Mouse (Mus musculus) MEL-GATA-1-ER (cell line): ENCODE results near the gene Map3k13.
"Not testable (repeated sequence)": the region's sequence is repeated elsewhere in the genome, so short reads cannot be mapped to it uniquely, and the experiment has no call there.

Experiments used
- DNase-seq: peaks from one replicate; pipeline ENCODE4 v3.0.0-alpha.2; 2012; ENCODE audit warnings: low read depth; ENCODE audit errors: extremely low read depth

The Map3k13 gene

GRCm38 (mm10) chr16:21793875-21794696 is at the start of gene Map3k13:
Gene Map3k13, plus strand, starts transcription at chr16:21794346.
- DNase-seq: peak; percentile 78

- no peak for DNase-seq
Observed at GRCm38 (mm10) chr16:21758447-21758846, 35.7 kb upstream of the Map3k13 start.

DNA sequence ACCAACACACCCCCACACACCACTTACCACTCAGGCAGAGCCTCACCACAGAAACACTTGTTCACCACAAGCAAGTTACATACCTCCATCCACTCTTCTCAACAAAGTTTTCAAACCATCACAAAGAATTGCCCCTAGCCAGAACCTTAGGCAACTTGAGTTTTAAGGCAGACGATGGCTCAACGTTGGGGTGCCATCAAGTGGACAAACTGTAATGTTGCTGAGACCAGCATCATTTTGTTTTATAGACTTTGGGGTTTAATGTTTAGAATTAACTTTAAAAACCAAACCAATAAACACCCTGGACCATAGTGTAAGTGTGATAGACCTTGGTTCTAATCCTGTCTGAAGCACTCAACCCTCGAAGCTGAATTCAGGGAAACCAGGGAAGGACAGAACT is 25.9 kb upstream of the Map3k13 start:
- no peak for DNase-seq

DNA sequence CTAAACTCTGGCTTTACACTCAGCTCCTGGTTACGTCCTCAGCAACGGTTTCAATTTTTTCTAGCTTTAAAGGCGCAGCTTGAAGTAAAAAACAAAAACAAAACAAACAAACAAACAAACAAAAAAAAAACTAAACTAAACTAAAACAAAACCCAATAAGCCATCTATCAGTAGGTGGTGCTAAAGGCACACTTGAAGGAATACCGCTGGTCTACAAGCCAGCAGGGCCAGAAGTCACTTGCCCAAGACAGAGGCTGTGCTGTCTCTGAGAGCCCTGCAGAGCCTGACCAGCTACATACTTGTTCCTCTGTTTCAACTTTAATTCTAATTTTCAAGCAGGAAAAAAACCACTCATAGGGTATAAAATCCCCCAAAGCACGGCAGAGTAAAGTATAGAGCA is 24.5 kb upstream of the Map3k13 start:
- DNase-seq: no peak

GRCm38 (mm10) chr16:21774725-21775124 is 19.4 kb upstream of the Map3k13 start:
- DNase-seq: no peak

GRCm38 (mm10) chr16:21778293-21778866 is 15.8 kb upstream of the Map3k13 start:
- no peak for DNase-seq

DNA sequence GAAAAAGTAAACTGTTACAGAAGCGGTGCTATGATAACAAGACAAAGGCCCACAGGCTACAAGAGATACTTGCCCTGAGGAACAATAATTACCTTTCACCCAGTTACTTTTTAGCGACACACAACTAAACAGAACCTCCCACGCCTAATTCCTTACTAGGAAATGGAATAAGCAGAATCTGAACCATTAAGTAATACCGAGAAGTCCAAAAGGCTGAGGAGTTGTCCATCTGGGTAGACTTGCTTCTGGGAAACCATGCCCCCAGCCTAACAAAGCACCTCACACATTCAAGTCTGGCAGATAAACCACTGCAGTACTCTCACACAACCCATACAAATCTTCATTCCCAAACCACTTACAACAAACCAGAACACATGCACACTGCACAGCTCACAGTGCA is 15.0 kb upstream of the Map3k13 start:
- DNase-seq: no peak

DNA sequence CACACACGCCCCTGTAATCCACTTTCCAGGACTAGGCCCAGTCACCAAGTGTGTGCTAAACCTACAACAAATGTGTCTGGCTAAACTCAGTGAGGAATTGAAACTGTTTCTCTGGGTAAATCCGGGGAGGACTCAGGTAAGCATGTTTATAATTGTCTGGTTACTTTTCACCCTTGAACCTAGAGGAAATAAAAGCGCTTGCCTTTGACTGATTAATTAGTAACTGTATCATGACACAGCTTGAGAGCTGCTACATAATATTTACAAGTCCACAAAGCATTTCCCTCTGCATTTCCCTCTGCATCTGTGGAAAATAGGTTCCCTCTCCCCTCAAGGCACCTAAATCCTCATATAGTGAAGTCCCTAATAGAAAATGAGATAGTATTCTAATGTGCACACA is 12.9 kb upstream of the Map3k13 start:
- DNase-seq: no peak

- DNase-seq: no peak
Observed at GRCm38 (mm10) chr16:21781895-21782294, 12.3 kb upstream of the Map3k13 start.

DNA sequence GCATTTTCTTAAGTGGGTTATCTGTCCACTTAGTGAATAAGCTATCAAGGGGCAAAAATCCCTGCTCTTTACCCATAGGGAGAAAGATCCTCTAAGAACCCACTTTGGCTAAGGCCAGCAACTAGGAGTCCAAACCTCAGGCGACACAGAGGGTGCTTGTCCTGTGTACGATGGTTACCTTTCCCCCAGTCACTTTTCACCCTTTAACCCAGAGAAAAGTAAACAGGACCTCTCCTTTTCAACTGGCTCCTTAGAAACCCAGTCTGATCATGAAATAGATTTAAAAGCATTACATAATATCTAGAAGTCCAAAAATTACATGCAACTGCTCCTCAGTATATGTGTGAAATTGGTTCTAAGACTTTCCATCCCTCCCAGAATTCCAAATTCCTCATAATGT is 11.3 kb upstream of the Map3k13 start:
- DNase-seq: no peak

GRCm38 (mm10) chr16:21785000-21785399 is 9.1 kb upstream of the Map3k13 start:
- DNase-seq: no peak

DNA sequence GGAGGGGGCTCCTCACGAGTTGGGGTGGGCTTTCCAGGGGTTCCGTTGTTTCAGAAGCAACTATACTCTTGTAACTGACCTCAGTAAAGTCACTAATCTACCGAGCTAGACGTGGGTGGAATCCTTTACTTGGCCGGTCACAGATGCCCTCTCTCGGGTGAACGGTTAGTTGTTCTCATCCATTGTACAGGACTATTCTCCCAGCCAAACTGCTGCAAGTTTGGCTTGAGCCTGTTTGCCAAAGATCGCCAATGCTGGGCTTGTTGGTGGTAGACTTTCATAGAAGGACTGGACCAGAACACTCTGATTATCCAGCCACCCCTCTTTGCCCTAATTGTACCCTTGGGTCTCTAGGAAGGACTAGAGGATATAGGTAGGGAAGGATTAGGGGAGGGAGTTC is 7.8 kb upstream of the Map3k13 start:
- DNase-seq: no peak

DNA sequence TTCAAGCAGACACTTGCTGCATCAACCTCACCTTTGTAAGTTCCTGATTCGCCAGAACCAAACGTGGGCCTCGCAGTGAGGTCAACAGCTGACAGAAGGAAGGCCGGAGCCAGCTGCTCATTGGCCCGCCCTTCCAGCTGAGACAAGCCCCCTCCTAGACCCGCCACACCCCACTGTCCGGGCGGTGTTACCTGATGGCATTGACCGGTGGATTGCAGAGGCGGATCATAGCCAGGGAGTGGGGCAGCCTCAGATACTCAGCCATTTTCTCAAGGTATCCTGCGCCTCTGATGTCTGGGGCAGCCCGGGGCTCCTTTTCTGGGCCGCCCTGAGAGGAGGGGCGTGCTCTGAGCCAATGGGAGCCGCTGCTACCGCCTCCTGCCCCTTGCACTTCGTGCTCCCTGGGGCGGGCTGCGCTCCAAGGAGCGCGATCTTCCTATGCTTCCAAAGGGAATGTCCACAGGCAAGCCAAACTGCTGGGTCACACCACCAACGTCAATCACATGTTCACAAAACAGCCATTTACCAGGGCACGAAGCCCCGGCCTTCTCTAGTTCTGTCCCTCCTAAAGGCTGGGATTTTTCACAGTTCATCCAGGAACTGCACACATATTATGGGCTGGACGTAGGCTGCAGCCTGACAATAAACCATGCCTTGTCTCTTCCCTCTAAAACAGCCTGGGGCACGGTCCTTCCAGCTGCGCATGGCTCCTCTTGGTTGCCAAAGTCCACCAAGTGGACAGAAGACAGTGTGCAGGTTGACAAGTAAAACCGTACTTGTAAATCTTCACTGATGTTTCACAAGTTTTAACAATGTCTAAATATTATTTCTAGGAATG is 6.4 kb upstream of the Map3k13 start, which contains the start of gene Ehhadh:
TSS of gene Ehhadh (minus strand) at position 292 of the 838 bp plus-strand sequence.
- DNase-seq: peak; percentile 44

DNA sequence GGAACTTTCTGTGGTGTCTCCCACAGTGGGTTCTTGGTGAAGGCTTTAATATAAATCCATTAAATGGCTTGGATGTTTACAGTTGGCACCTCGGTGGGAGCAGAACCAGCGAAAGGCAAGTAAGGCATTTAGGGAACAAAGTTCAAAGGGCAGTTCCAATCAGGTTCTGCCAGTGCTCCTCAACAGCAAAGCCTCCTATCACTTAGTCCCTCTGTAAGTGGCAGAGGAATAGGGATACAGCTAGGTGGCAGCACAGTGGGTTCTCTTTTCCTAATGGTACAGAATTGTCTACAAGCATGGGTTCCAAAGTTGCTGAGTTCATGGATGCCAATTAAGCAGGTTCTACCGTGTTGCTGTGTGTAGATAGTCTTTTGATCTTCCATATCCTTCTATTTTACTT is 5.6 kb upstream of the Map3k13 start:
- DNase-seq: no peak

GRCm38 (mm10) chr16:21789180-21789579 is 5.0 kb upstream of the Map3k13 start:
- DNase-seq: no peak

GRCm38 (mm10) chr16:21790469-21790868 is 3.7 kb upstream of the Map3k13 start:
- no peak for DNase-seq

GRCm38 (mm10) chr16:21791779-21792178 is 2.4 kb upstream of the Map3k13 start:
- peak; percentile 80 for DNase-seq

- not testable (repeated sequence) for DNase-seq
Observed at GRCm38 (mm10) chr16:21793080-21793810, 901 bp upstream of the Map3k13 start.

DNA sequence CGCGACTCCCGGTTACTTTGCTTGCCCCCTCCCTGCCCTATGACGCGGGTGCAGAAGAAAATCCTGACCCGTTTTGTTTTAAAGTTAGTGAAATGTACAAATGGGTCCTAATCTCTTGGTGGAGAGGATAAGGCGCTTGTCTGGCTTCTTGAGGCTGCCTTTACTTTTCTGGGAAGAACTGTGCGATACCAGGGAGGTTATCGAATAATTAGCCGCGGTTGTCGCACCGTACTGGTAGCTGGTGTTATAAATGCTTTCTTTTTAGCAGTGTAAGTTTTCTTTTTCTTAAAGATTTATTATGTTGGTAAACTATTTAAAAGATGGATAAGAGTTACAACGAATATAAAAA is 525 bp downstream of the Map3k13 start:
- DNase-seq: no peak

DNA sequence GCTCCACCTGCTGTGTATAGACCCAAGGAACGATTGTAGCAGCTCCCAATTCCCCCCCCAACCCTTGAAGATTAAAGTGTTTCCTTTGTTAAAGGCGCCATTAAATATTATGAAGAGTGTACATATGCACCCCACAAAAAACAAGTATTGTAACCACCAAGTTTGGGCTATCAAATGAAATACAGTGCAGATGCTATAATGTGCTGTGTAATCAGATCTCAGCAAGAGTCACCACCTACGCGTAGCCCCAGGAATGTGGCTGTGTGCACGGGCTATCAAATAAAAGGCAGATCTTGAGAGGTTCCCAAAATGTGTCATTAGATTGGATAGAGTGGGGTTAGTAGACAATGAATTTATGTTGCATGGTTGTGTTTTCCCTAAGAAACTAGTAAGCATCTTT is 925 bp downstream of the Map3k13 start:
- DNase-seq: no peak

GRCm38 (mm10) chr16:21804258-21804657 is 10.1 kb downstream of the Map3k13 start:
- DNase-seq: no peak
